Mouse (Mus musculus) embryonic facial prominence, embryonic 14.5 days (tissue): ENCODE measurements at regions not wholly inside any gene's neighbourhood (a gene's known extent, or its start where the extent isn't known, plus 50 kb on each side); places are given as distances from the start of the nearest gene placed in this dataset.

Source experiments
- ATAC-seq: fragments of 200-750 bp; cut with Nextera tagmentation; 2 replicates; pipeline ENCODE4 v1.8.0; 2017; ENCODE audit warnings: low read depth, moderate number of reproducible peaks, moderate TSS enrichment
- DNase-seq: peaks from one replicate; pipeline ENCODE4 v3.0.0-alpha.2; 2015; ENCODE audit warnings: low spot score
- H3K27ac ChIP-seq: fragments of 300-500 bp; sonication (generic); replicated peaks from 2 replicates; pipeline ENCODE4 v1.5.1; 2014; ENCODE audit warnings: low read depth, mild to moderate bottlenecking, low read length, moderate library complexity
- H3K27me3 ChIP-seq: fragments of 300-500 bp; sonication (generic); replicated peaks from 2 replicates; pipeline ENCODE4 v1.6.1; 2014; ENCODE audit warnings: low read length; ENCODE audit not compliant: control insufficient read depth, insufficient read depth
- H3K36me3 ChIP-seq: fragments of 300-500 bp; sonication (generic); 2 replicates; pipeline ENCODE4 v1.6.1; 2014; ENCODE audit warnings: low read length, mixed read lengths; ENCODE audit not compliant: control insufficient read depth, insufficient read depth
- H3K4me1 ChIP-seq: fragments of 300-500 bp; sonication (generic); 2 replicates; pipeline ENCODE4 v1.6.1; 2014; ENCODE audit warnings: antibody characterized with exemption, low read length; ENCODE audit not compliant: control insufficient read depth, insufficient read depth
- H3K4me2 ChIP-seq: fragments of 300-500 bp; sonication (generic); 2 replicates; pipeline ENCODE4 v1.6.1; 2014; ENCODE audit warnings: low read depth, mild to moderate bottlenecking, low read length, moderate library complexity, mixed read lengths
- H3K4me3 ChIP-seq: fragments of 300-500 bp; sonication (generic); 2 replicates; pipeline ENCODE4 v1.5.1; 2014; ENCODE audit warnings: low read depth, mild to moderate bottlenecking, low read length
- H3K9ac ChIP-seq: fragments of 300-500 bp; sonication (generic); 2 replicates; pipeline ENCODE4 v1.6.1; 2014; ENCODE audit warnings: low read depth, mild to moderate bottlenecking, low read length, moderate library complexity, mixed read lengths
- H3K9me3 ChIP-seq: fragments of 300-500 bp; sonication (generic); 2 replicates; pipeline ENCODE4 v1.6.1; 2016; ENCODE audit warnings: low read length; ENCODE audit not compliant: control insufficient read depth
- WGBS: fragments of 180-500 bp; shearing (Covaris S2); extraction: QIAGEN DNeasy Blood & Tissue Kit; methylation state at CpG from one replicate; pipeline ENCODE4 v1.1.7; 2014; 5-methylcytosine and 5-hydroxymethylcytosine counted together

DNA sequence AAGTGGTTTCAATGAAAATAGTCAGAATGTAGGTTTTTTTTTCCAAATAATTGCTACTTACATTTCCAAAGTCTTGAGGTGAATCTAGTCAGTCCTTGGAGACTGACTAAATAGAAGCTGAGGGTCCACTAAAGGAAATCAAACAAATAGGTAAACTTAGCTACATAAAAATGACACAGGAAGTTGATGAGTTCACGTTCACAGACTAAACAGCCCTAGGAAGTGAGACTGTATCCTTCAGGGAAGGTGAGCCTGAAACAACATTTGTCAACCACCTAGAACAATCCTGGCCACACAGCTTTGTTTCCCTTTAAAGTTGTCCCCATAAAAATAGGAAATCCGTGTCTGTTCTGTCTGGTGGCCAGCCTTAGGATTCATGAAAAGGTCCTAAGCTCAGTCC lies 140.0 kb downstream of the Tmsb4x start:
- 63% methylated on average over 2 of the region's 2 CpGs for WGBS
- no peak overlapping the region for H3K4me3 ChIP-seq
- no peak for DNase-seq
- peaks cover 8% of the 10 kb centered on the region for H3K27me3 ChIP-seq
- H3K4me1 ChIP-seq: no peaks in the 10 kb centered on the region
- H3K36me3 ChIP-seq: no peaks in the 10 kb centered on the region
- no peak for ATAC-seq
- H3K27ac ChIP-seq: no peak overlapping the region
- H3K9me3 ChIP-seq: no peaks in the 10 kb centered on the region
- no peak overlapping the region for H3K4me2 ChIP-seq
- H3K9ac ChIP-seq: no peak overlapping the region

DNA sequence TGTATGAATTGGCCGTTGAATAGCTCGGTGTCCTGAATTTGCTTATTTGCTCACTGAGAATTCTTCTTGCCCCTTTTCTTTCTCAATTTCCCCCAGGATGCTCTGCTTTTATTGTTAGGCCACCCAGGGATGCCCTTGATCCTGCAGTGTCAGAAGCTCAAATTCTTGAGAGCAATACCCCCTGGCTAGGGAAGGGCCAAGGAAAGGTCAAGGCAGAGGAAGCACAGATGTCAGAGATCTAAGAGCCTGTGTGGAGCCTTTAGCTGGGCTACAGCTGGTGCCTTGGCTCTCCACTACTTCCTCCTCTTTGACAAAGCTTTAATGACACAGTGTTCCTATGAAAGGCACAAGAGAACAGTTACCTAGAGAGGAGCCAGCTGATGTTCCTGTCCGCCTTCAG lies 141.2 kb downstream of the Tmsb4x start:
- no peak overlapping the region for H3K27ac ChIP-seq
- no peaks in the 10 kb centered on the region for H3K36me3 ChIP-seq
- H3K9ac ChIP-seq: no peak overlapping the region
- H3K27me3 ChIP-seq: peaks cover 13% of the 10 kb centered on the region
- DNase-seq (no peak), ATAC-seq (no peak)
- H3K9me3 ChIP-seq: no peaks in the 10 kb centered on the region
- 50% methylated on average over 3 of the region's 3 CpGs for WGBS
- no peak overlapping the region for H3K4me2 ChIP-seq
- no peaks in the 10 kb centered on the region for H3K4me1 ChIP-seq
- H3K4me3 ChIP-seq: no peak overlapping the region

- Histone ChIP-seq H3K9ac (no peak overlapping the region), H3K4me1 (no peaks in the 10 kb centered on the region), H3K4me2 (no peak overlapping the region), H3K36me3 (no peaks in the 10 kb centered on the region), H3K27me3 (peaks cover 22% of the 10 kb centered on the region), H3K27ac (no peak overlapping the region), H3K4me3 (no peak overlapping the region), H3K9me3 (no peaks in the 10 kb centered on the region)
- 48% methylated on average over 4 of the region's 4 CpGs for WGBS
- DNase-seq: no peak
- no peak for ATAC-seq
Measured at GRCm38 (mm10) chrX:167063881-167064280, 145.2 kb downstream of the Tmsb4x start.

DNA sequence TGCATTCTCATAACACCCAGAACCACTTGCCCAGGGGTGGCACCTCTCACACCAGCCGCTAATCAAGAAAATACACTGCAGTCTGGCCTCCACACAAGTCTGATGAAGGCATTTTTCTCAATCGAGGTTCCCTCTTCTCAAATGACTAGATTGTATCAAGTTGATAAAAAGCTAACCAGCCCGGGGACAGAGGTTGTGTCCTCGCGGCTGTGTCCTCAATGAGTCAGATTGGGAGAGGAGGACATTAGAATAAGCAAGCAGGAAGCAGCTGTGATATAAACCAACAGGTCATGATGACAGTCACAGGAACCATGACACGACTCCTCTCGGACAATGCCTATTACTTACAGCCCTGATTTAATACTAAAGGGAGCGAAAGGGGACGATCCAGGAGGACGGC lies 156.7 kb downstream of the Tmsb4x start:
- Histone ChIP-seq H3K4me1 (no peaks in the 10 kb centered on the region), H3K9me3 (no peaks in the 10 kb centered on the region), H3K27me3 (peaks cover 26% of the 10 kb centered on the region), H3K4me2 (no peak overlapping the region), H3K27ac (no peak overlapping the region), H3K4me3 (no peak overlapping the region), H3K9ac (no peak overlapping the region), H3K36me3 (no peaks in the 10 kb centered on the region)
- 86% methylated on average over 10 of the region's 10 CpGs for WGBS
- ATAC-seq (no peak), DNase-seq (no peak)

DNA sequence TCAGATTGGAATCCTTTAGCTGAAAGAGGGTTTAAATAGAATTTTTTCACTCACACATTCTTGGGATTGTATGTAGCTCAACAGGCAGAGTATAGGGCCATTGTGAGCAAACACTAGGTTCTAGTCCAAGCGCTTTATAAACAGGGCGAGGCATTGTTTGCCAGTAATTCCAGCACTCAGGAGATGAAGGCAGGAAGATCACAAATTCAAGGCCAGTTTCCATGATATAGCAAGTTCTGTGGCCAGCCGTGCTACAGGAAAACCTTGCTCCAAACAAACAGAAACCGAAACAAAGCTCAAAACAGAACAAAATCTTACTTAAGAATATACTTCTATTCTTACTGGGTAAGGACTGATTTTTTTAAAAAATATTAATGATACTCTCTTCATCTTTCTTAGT lies 159.0 kb downstream of the Tmsb4x start:
- Histone ChIP-seq H3K9me3 (no peaks in the 10 kb centered on the region), H3K36me3 (no peaks in the 10 kb centered on the region), H3K4me2 (no peak overlapping the region), H3K27ac (no peak overlapping the region), H3K9ac (no peak overlapping the region), H3K4me3 (no peak overlapping the region), H3K4me1 (no peaks in the 10 kb centered on the region), H3K27me3 (peaks cover 30% of the 10 kb centered on the region; the same call in 1 of the 2 replicates)
- ATAC-seq (no peak), DNase-seq (no peak)
- WGBS: 78% methylated on average over 4 of the region's 4 CpGs

DNA sequence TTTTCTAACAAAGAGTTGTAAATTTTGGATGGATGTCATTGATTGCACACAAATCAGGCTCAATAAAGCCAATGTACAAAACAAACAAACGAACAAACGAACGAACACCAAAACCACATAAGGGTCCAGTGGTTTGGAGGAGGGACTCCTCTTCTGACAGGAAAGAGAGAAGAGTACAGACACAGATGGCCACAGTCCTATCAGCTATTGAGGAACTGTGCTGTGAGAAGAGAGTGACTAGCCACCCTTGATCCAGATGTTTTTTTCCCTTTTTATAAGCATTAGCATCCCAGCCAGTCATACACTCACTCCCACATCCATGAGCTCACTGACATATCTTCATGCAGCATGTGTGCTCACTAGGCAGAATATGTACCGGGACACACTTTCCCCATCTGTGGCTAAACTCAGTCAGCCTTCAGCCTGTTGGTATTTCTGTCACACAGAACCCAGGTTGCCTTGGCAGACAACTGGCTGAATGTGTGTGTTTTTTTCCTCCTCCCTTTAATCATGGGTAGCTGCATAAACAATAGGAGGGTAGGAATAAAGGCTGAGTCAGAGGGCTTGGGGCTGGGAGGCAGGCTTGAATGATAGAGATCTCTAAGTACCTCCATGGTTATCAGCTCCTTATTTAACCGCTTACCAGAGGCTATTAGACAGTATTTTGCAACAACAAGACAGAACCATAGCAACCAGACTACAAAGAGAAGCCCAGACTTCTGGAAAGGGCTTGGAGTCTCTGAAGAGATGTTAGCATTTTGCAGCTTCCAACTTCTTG lies 159.7 kb downstream of the Tmsb4x start:
- ATAC-seq (no peak), DNase-seq (no peak)
- no peak overlapping the region for H3K4me2 ChIP-seq
- H3K4me1 ChIP-seq: no peaks in the 10 kb centered on the region
- H3K9me3 ChIP-seq: no peaks in the 10 kb centered on the region
- H3K27me3 ChIP-seq: peaks cover 28% of the 10 kb centered on the region; the same call in 1 of the 2 replicates
- H3K27ac ChIP-seq: no peak overlapping the region
- no peaks in the 10 kb centered on the region for H3K36me3 ChIP-seq
- WGBS: 73% methylated on average over 5 of the region's 5 CpGs
- no peak overlapping the region for H3K9ac ChIP-seq
- H3K4me3 ChIP-seq: no peak overlapping the region

DNA sequence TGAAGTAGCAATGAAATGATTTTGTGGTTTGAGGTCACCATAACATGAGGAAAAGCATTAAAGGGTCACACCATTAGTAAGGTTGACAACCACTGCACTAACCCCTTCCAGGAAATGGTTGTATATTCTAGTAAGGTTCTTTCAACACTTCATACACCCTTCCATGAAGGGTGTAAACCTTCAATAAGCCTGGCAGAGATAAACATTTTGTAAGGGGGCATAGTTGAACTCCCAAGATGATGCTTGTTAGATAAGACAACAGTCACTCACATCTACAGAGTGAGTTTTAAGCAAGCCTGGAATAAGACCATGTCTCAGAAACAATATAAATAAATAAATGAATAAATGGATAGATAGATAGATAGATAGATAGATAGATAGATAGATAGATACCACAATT lies 171.1 kb downstream of the Tmsb4x start:
- Histone ChIP-seq H3K4me1 (no peaks in the 10 kb centered on the region), H3K27me3 (peaks cover 3% of the 10 kb centered on the region; the same call in 1 of the 2 replicates), H3K9ac (no peak overlapping the region), H3K4me3 (no peak overlapping the region), H3K4me2 (no peak overlapping the region), H3K9me3 (no peaks in the 10 kb centered on the region), H3K27ac (no peak overlapping the region), H3K36me3 (no peaks in the 10 kb centered on the region)
- ATAC-seq: no peak
- no peak for DNase-seq

GRCm38 (mm10) chrX:167036355-167036754 lies 172.8 kb downstream of the Tmsb4x start:
- ATAC-seq (no peak), DNase-seq (no peak)
- H3K9ac ChIP-seq: no peak overlapping the region
- H3K4me3 ChIP-seq: no peak overlapping the region
- H3K36me3 ChIP-seq: no peaks in the 10 kb centered on the region
- H3K27me3 ChIP-seq: peaks cover 8% of the 10 kb centered on the region; the same call in 1 of the 2 replicates
- no peak overlapping the region for H3K4me2 ChIP-seq
- WGBS: 50% methylated on average over 1 of the region's 1 CpGs
- no peaks in the 10 kb centered on the region for H3K9me3 ChIP-seq
- H3K27ac ChIP-seq: no peak overlapping the region
- no peaks in the 10 kb centered on the region for H3K4me1 ChIP-seq

- Histone ChIP-seq H3K36me3 (no peaks in the 10 kb centered on the region), H3K27me3 (peaks cover 8% of the 10 kb centered on the region; the same call in 1 of the 2 replicates), H3K4me1 (no peaks in the 10 kb centered on the region), H3K4me3 (no peak overlapping the region), H3K9ac (no peak overlapping the region), H3K9me3 (no peaks in the 10 kb centered on the region), H3K27ac (no peak overlapping the region), H3K4me2 (no peak overlapping the region)
- DNase-seq (no peak), ATAC-seq (no peak)
Measured at GRCm38 (mm10) chrX:167035639-167036038, 173.5 kb downstream of the Tmsb4x start.
